Mouse (Mus musculus): Measurements from ENCODE around the gene Shc3. TPM values are rescaled to one million over a fixed set of nuclear protein-coding genes. Genes with fewer than 3 reads are reported as not detected.

The Shc3 gene
- polyA plus RNA-seq, 1 experiment, result 0.68 TPM

DNA sequence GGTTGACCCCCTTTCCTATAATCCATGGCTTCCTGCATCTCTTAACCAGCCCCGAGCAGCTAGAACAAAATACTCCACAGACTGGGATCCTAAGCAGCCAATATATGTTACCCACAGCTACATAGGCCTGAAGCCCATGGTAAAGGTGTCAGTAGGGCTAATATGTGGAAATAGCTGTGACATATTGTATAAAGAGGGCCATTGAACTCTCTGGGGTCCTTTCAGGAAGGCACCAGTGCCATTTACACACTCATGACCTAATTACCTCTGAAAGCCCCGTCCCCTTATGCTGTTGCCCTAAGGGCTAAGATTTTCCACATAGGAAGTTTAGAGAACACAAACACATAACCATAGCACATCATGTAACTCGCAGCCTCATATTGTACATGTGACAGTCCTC is 17.4 kb downstream of the Shc3 start:
- H3K4me1 ChIP-seq (ENCODE audit: control insufficient read depth, insufficient read depth, low read length), result no peaks in the 10 kb centered on the region
- TF ChIP-seq CTCF (IDR thresholded peaks at IDR 0.05; ENCODE audit: borderline replicate concordance, insufficient read depth, low read length) (no peak), POLR2A (IDR thresholded peaks at IDR 0.05; ENCODE audit: low read depth, low read length) (no peak)

GRCm38 (mm10) chr13:51539816-51540215 is 29.4 kb downstream of the Shc3 start:
- Histone ChIP-seq H3K27ac (ENCODE audit: insufficient read depth, low read length) (no peak overlapping the region), H3K4me3 (ENCODE audit: insufficient read depth, low read length) (no peak overlapping the region), H3K4me1 (ENCODE audit: control insufficient read depth, insufficient read depth, low read length) (no peaks in the 10 kb centered on the region; the same call in 1 of the 2 replicates)
- TF ChIP-seq CTCF (IDR thresholded peaks at IDR 0.05; ENCODE audit: borderline replicate concordance, insufficient read depth, low read length) (no peak), POLR2A (IDR thresholded peaks at IDR 0.05; ENCODE audit: low read depth, low read length) (no peak)

More for the DNA sequence above, 17.4 kb downstream of the Shc3 start:
- Histone ChIP-seq H3K27ac (ENCODE audit: insufficient read depth, low read length) (no peak overlapping the region), H3K4me3 (ENCODE audit: insufficient read depth, low read length) (no peak overlapping the region)

DNA sequence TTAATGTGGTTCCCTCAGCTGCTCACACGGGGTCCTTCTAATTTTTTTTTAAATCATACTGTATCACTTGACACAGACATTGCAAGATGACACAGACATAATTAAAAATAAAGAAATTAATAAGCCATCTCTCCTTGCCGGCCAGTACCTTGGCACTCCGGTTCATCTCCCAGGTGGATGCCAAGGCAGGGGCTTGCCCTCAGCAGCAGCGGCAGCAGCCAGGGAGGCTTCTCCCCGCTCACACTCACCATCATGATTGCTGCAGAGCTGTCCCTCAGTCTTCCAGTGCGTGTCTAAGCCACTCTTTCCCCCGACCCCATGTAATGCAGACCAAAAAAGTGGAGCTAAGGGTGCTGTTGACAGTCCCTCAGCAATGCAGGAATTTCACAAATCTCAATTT is 33.9 kb downstream of the Shc3 start:
- H3K4me3 ChIP-seq (ENCODE audit: insufficient read depth, low read length), result no peak overlapping the region
- H3K4me1 ChIP-seq (ENCODE audit: control insufficient read depth, insufficient read depth, low read length), result no peaks in the 10 kb centered on the region; the same call in 1 of the 2 replicates
- H3K27ac ChIP-seq (ENCODE audit: insufficient read depth, low read length), result no peak overlapping the region
- TF ChIP-seq POLR2A (IDR thresholded peaks at IDR 0.05; ENCODE audit: low read depth, low read length), result no peak
- no peak for TF ChIP-seq CTCF (IDR thresholded peaks at IDR 0.05; ENCODE audit: borderline replicate concordance, insufficient read depth, low read length)

DNA sequence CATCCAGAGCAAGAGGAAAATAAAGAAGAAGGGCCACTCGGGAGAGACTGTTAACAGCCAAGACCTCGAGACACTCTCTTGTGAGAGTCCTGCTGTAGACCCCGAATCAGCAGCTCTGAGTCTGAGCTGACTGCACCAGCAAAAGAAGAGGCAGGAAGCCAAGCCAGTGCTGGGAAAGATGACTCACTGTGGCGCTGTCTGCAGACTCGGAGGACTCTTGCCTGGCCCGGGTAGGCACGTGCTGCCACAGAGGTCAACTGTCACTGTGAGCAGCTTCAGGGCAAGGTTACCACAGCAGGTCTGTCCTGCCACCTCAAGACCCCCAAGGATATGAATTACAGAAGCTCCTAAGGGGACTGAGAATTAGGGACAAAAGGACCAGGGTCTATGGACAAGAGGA is 42.7 kb downstream of the Shc3 start:
- H3K4me3 ChIP-seq (ENCODE audit: insufficient read depth, low read length), result no peak overlapping the region
- H3K27ac ChIP-seq (ENCODE audit: insufficient read depth, low read length), result no peak overlapping the region
- TF ChIP-seq CTCF (IDR thresholded peaks at IDR 0.05; ENCODE audit: borderline replicate concordance, insufficient read depth, low read length) (no peak), POLR2A (IDR thresholded peaks at IDR 0.05; ENCODE audit: low read depth, low read length) (no peak)
- peaks cover 2% of the 10 kb centered on the region; the same call in 1 of the 2 replicates for H3K4me1 ChIP-seq (ENCODE audit: control insufficient read depth, insufficient read depth, low read length)

DNA sequence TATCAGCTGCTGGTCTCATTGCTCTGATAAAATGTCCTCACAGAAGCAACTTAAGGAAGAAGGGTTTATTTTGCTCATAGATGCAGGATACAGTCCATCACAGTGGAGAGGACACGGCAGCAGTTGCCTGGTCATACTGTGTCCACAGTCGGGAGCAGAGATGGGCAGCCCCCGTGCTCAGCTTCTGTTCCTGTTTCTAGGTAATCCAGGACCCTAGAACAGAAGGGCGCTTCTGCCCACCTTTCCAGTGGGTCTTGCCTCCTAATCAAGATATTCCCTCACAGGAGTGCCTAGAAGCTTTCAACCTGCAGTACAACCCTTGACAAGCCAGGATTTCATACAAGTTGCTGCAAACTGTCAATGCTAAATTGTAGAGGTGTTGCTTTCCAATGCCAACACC is 44.9 kb downstream of the Shc3 start:
- Histone ChIP-seq H3K4me3 (ENCODE audit: insufficient read depth, low read length) (no peak overlapping the region), H3K4me1 (ENCODE audit: control insufficient read depth, insufficient read depth, low read length) (peaks cover 2% of the 10 kb centered on the region; the same call in 1 of the 2 replicates), H3K27ac (ENCODE audit: insufficient read depth, low read length) (no peak overlapping the region)
- no peak for TF ChIP-seq CTCF (IDR thresholded peaks at IDR 0.05; ENCODE audit: borderline replicate concordance, insufficient read depth, low read length)
- no peak for TF ChIP-seq POLR2A (IDR thresholded peaks at IDR 0.05; ENCODE audit: low read depth, low read length)

- no peak overlapping the region for H3K4me3 ChIP-seq (ENCODE audit: insufficient read depth, low read length)
- H3K4me1 ChIP-seq (ENCODE audit: control insufficient read depth, insufficient read depth, low read length), result peaks cover 2% of the 10 kb centered on the region; the same call in 1 of the 2 replicates
- no peak for TF ChIP-seq CTCF (IDR thresholded peaks at IDR 0.05; ENCODE audit: borderline replicate concordance, insufficient read depth, low read length)
- no peak for TF ChIP-seq POLR2A (IDR thresholded peaks at IDR 0.05; ENCODE audit: low read depth, low read length)
- no peak overlapping the region for H3K27ac ChIP-seq (ENCODE audit: insufficient read depth, low read length)
Observed at GRCm38 (mm10) chr13:51523311-51523710, 45.9 kb downstream of the Shc3 start.

GRCm38 (mm10) chr13:51518880-51519279 is 50.3 kb downstream of the Shc3 start:
- Histone ChIP-seq H3K4me3 (ENCODE audit: insufficient read depth, low read length) (no peak overlapping the region), H3K4me1 (ENCODE audit: control insufficient read depth, insufficient read depth, low read length) (no peaks in the 10 kb centered on the region)
- TF ChIP-seq CTCF (IDR thresholded peaks at IDR 0.05; ENCODE audit: borderline replicate concordance, insufficient read depth, low read length), result no peak
- TF ChIP-seq POLR2A (IDR thresholded peaks at IDR 0.05; ENCODE audit: low read depth, low read length), result no peak

GRCm38 (mm10) chr13:51517943-51518342 is 51.3 kb downstream of the Shc3 start:
- Histone ChIP-seq H3K4me1 (ENCODE audit: control insufficient read depth, insufficient read depth, low read length) (no peaks in the 10 kb centered on the region), H3K27ac (ENCODE audit: insufficient read depth, low read length) (no peak overlapping the region), H3K4me3 (ENCODE audit: insufficient read depth, low read length) (no peak overlapping the region)
- TF ChIP-seq POLR2A (IDR thresholded peaks at IDR 0.05; ENCODE audit: low read depth, low read length), result no peak
- no peak for TF ChIP-seq CTCF (IDR thresholded peaks at IDR 0.05; ENCODE audit: borderline replicate concordance, insufficient read depth, low read length)

More at GRCm38 (mm10) chr13:51518880-51519279, 50.3 kb downstream of the Shc3 start:
- no peak overlapping the region for H3K27ac ChIP-seq (ENCODE audit: insufficient read depth, low read length)

- TF ChIP-seq CTCF (IDR thresholded peaks at IDR 0.05; ENCODE audit: borderline replicate concordance, insufficient read depth, low read length) (no peak), POLR2A (IDR thresholded peaks at IDR 0.05; ENCODE audit: low read depth, low read length) (no peak)
- Histone ChIP-seq H3K4me1 (ENCODE audit: control insufficient read depth, insufficient read depth, low read length) (no peaks in the 10 kb centered on the region), H3K4me3 (ENCODE audit: insufficient read depth, low read length) (no peak overlapping the region), H3K27ac (ENCODE audit: insufficient read depth, low read length) (no peak overlapping the region)
Observed at GRCm38 (mm10) chr13:51508836-51509235, 60.4 kb downstream of the Shc3 start.

DNA sequence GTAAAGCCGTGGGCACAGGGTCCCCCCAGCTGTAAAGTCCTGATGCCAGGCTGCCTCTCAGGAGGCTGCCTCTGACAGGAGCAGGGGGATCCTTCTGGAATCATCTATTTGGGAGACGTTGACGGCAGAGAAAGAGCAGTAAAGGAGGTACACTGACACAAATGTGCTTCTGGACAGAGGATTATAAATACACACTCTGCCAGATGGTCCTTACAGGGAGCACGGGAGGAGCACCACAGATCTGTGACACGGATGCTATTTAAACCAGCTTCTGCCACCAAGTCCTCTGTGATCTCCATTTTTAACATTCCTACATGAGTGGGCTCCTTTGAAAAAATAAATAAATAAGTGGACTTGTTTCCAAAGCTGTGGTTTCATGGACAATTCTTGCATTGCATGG is 63.5 kb downstream of the Shc3 start:
- no peaks in the 10 kb centered on the region for H3K4me1 ChIP-seq (ENCODE audit: control insufficient read depth, insufficient read depth, low read length)
- no peak for TF ChIP-seq CTCF (IDR thresholded peaks at IDR 0.05; ENCODE audit: borderline replicate concordance, insufficient read depth, low read length)
- TF ChIP-seq POLR2A (IDR thresholded peaks at IDR 0.05; ENCODE audit: low read depth, low read length), result no peak
- H3K27ac ChIP-seq (ENCODE audit: insufficient read depth, low read length), result no peak overlapping the region
- no peak overlapping the region for H3K4me3 ChIP-seq (ENCODE audit: insufficient read depth, low read length)

DNA sequence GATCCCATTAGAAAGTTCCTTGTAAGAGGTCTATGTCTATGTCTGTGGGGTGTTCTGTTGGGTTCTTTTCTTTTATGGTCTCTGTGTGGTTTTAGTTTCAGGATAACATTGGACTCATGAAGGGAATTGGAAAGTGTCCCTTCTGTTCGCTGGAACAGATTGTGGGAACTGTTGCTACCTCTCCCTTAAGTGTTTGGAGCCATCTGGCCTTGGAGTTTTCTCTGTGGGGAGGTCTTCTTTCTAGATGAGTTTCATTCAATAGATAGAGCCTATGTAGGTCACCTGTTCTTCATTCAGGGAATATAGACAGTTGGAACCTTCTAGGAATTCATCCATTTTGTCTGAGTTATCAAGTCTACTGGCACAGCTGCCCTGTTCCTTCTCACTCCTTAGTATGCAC is 69.5 kb downstream of the Shc3 start:
- TF ChIP-seq POLR2A (IDR thresholded peaks at IDR 0.05; ENCODE audit: low read depth, low read length) (no peak), CTCF (IDR thresholded peaks at IDR 0.05; ENCODE audit: borderline replicate concordance, insufficient read depth, low read length) (no peak)
- Histone ChIP-seq H3K27ac (ENCODE audit: insufficient read depth, low read length) (no peak overlapping the region), H3K4me1 (ENCODE audit: control insufficient read depth, insufficient read depth, low read length) (no peaks in the 10 kb centered on the region), H3K4me3 (ENCODE audit: insufficient read depth, low read length) (no peak overlapping the region)
